Mouse (Mus musculus): ENCODE measurements around the gene Bcl11b. TPM values are rescaled to one million over a fixed set of nuclear protein-coding genes. Genes with fewer than 3 reads are reported as not detected.

The Bcl11b gene
- 1 to 10 TPM in 1 of 2 experiments, under 1 TPM in 1; 0.12 to 1.1 TPM for total RNA-seq (2023)

DNA sequence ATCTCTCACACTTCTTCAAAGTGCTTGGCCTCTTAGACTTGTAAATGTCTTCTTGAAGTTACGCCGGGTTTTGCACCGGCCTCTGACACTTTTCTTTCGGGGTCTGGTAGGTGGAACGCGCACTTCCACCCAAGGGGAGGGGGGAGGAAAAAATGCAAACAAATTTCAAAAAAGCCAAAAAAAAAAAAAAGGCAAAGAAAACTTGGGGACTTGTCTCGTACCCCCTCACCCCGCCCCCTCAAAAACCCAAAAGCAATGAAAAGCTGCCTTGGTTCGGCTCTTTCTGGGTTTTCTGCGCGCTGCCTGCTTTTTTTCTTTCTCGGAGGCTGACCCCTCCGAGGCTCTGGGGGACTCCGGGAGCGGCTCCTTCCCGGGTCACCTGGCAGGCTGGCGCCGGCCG lies at the start of gene Bcl11b:
Gene Bcl11b, minus strand, starts transcription at position 120 of the 400 bp plus-strand sequence.

Other genes with a start within 250 kb of the Bcl11b start
- gene Setd3, start 175.7 kb upstream of the Bcl11b start, total RNA-seq (2023), result 10 to 100 TPM; 56.9 to 60.9 TPM
- gene Ccnk, start 176.0 kb upstream of the Bcl11b start, total RNA-seq (2023), result 10 to 100 TPM; 85.3 to 96.2 TPM

Data from B cell, adult 67 days (primary cell).